Mouse (Mus musculus) megakaryocyte, embryonic 14.5 days (primary cell): ENCODE data around the gene Zscan26. TPM values are rescaled to one million over a fixed set of nuclear protein-coding genes. Genes with fewer than 3 reads are reported as not detected.
"Not testable (repeated sequence)": the region's sequence is repeated elsewhere in the genome, so short reads cannot be mapped to it uniquely, and the experiment has no call there.

Experiments
- H3K27me3 ChIP-seq: replicated peaks from 2 replicates; pipeline ENCODE3; 2012; ENCODE audit warnings: inconsistent platforms
- H3K36me3 ChIP-seq: replicated peaks from 2 replicates; pipeline ENCODE3; 2012; ENCODE audit warnings: low read length, inconsistent platforms, mixed read lengths
- H3K4me1 ChIP-seq: 2 replicates; pipeline ENCODE4 v1.6.1; 2012; ENCODE audit warnings: inconsistent platforms
- H3K4me3 ChIP-seq: replicated peaks from 2 replicates; pipeline ENCODE3; 2012; ENCODE audit warnings: moderate library complexity, mild to moderate bottlenecking, inconsistent platforms
- H3K9me3 ChIP-seq: 2 replicates; pipeline ENCODE4 v1.6.1; 2012; ENCODE audit warnings: inconsistent platforms
- FLI1 ChIP-seq: IDR thresholded peaks from 2 replicates; pipeline ENCODE4 v1.6.1; 2012; ENCODE audit warnings: low read length, inconsistent platforms, mixed read lengths
- GATA1 ChIP-seq: IDR thresholded peaks from 3 replicates; pipeline ENCODE4 v1.6.1; 2012; ENCODE audit warnings: mixed read lengths, low read length, inconsistent platforms, borderline replicate concordance
- polyA plus RNA-seq: library from polyadenylated mRNA; stranded (reverse); fragments of >175 nt; gene quantifications from 2 replicates; pipeline ENCODE4 v1.2.3, GENCODE M21; 2012; ENCODE audit warnings: low replicate concordance; ENCODE audit not compliant: insufficient read depth

Zscan26 gene
- polyA plus RNA-seq, 1 experiment = 0.70 TPM

DNA sequence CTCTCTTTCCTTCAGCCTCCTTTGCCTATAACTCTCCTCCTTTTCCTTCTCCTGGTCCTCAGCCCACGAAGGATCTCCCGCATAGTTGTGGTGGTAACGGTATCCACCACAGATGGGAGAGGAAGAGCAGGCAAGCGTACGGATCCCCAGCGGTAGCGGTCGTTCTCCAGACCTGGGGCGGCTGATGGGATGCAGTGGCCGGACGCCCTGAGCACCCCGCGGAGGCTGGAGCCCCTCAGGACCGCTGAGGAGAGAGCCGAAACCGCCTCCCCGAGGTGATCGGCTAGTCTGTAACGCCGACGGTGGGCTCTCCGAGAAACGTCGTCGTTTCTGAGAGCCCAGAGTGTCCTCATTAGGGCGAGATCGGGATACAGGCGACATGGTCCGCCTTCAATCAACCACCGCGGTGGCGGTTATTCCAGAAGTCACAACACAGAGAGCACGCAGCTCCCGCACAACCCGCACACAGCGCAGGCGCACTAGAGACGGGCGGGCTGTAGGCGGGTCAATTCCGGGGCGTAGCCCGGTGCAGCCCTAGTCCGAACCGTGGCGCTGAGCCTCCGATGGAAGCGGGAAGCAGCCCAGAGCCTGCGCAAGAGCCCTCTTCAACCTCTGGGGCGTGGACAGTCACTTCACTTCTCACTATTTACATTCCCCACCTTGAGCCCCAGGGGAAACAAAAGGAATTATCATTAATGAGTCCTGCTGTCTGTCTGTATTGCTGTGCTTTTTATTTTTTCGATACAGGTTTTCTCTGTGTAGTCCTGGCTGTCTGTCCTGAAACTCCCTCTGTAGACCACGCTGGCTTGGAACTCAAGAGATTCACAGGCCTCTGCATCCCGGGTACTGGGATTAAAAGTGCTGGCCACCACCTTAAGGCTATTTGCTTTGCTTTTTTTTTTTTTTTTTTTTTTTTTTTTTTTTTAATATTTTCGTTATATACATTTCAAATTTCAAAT is 14.8 kb upstream of the Zscan26 start, which contains the start of gene Nkapl:
Gene Nkapl, minus strand, starts transcription at position 449 of the 959 bp plus-strand sequence.
- Histone ChIP-seq H3K36me3 (no peaks in the 10 kb centered on the region), H3K27me3 (peaks cover 13% of the 10 kb centered on the region), H3K4me1 (peaks cover 13% of the 10 kb centered on the region), H3K9me3 (peaks cover 5% of the 10 kb centered on the region; the same call in 1 of the 2 replicates), H3K4me3 (peak within 1 kb of the TSS; percentile 94)
- TF ChIP-seq GATA1 (no peak), FLI1 (no peak)

DNA sequence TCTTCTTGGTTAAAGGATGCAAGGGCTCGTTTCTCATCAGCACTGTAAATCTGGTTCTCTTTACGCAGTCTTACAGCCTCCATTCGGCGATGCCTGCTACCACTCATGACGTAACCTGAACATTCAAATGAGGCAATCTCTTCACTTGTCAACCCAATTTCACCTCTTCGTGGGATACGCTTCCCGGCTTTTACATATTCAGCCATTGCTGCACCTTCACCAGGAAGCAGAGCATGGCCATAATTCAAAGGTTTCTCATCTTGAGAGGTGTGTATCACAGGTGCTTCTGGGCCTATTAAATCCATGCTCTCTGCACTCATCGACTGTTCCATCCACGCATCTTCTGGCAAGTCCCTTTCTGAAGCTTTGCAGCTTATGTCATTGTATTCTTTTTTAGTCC is 13.8 kb upstream of the Zscan26 start:
- H3K27me3 ChIP-seq = peaks cover 11% of the 10 kb centered on the region
- H3K4me1 ChIP-seq = peaks cover 12% of the 10 kb centered on the region
- TF ChIP-seq GATA1 = no peak
- TF ChIP-seq FLI1 = no peak
- peaks cover 13% of the 10 kb centered on the region; the same call in 1 of the 2 replicates for H3K9me3 ChIP-seq
- H3K4me3 ChIP-seq = no peak overlapping the region
- no peaks in the 10 kb centered on the region for H3K36me3 ChIP-seq

DNA sequence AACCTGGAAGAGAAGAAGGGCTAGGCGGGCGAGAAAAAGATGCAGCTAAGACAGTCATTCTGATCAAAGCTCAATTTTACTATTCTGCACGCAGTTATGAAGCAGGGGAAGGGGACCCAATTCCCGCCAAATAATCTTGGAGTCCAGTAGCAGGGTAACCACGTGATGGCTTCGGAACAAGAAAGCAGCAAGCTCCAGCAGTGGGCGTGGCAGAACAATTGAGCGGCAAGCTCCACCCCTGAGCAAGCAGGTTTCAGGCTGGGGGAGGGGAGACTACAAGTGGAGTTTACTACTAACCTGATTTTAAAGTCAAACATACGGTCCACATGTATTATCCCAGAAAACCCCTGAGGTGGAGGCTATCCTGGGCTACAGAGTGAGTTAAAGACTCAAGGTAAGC is 9.0 kb upstream of the Zscan26 start:
- H3K4me1 ChIP-seq, H3K36me3 ChIP-seq, H3K4me3 ChIP-seq, H3K27me3 ChIP-seq: not testable (repeated sequence)
- peaks cover 13% of the 10 kb centered on the region; the same call in 1 of the 2 replicates for H3K9me3 ChIP-seq

- Histone ChIP-seq H3K36me3 (peaks cover 6% of the 10 kb centered on the region), H3K9me3 (no peaks in the 10 kb centered on the region), H3K4me3 (no peak overlapping the region), H3K4me1 (peaks cover 18% of the 10 kb centered on the region), H3K27me3 (peaks cover 19% of the 10 kb centered on the region)
- TF ChIP-seq GATA1 (no peak), FLI1 (no peak)
Observed at GRCm38 (mm10) chr13:21456347-21456746, 2.8 kb upstream of the Zscan26 start.

DNA sequence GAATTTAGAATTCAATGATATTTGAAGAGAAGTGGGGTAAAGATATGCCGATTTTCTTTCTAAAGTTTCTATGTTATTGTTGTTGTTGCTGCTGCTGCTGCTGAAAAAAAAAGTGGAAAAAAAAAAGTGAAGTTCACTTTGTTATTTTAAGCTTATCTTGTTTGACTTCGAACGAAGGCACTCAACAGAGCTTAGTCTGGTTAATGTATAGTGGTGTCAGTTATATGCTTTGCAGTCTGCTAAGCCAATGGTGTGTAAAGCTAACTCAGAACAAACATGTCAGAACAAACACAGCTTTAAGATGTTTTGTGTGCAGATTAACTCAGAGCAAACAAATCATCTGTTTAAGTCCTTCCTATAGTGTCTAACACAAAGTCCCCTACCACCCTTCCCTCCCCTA is 603 bp upstream of the Zscan26 start:
- peaks cover 12% of the 10 kb centered on the region for H3K36me3 ChIP-seq
- peaks cover 19% of the 10 kb centered on the region for H3K27me3 ChIP-seq
- H3K9me3 ChIP-seq = no peaks in the 10 kb centered on the region
- no peak overlapping the region for H3K4me3 ChIP-seq
- TF ChIP-seq GATA1 (no peak), FLI1 (no peak)
- H3K4me1 ChIP-seq = peaks cover 18% of the 10 kb centered on the region

GRCm38 (mm10) chr13:21453042-21453441 is 488 bp downstream of the Zscan26 start:
- Histone ChIP-seq H3K36me3 (peaks cover 23% of the 10 kb centered on the region), H3K27me3 (peaks cover 19% of the 10 kb centered on the region), H3K4me1 (peaks cover 27% of the 10 kb centered on the region), H3K9me3 (no peaks in the 10 kb centered on the region), H3K4me3 (peak overlapping the region; percentile 96)
- TF ChIP-seq FLI1 (no peak), GATA1 (no peak)

- TF ChIP-seq GATA1 (no peak), FLI1 (no peak)
- H3K9me3 ChIP-seq = no peaks in the 10 kb centered on the region
- peaks cover 71% of the 10 kb centered on the region for H3K36me3 ChIP-seq
Observed at GRCm38 (mm10) chr13:21447856-21448614, 5.5 kb downstream of the Zscan26 start.

GRCm38 (mm10) chr13:21446796-21447195 is 6.7 kb downstream of the Zscan26 start:
- Histone ChIP-seq H3K27me3 (no peaks in the 10 kb centered on the region), H3K36me3 (peaks cover 74% of the 10 kb centered on the region), H3K9me3 (no peaks in the 10 kb centered on the region), H3K4me3 (no peak overlapping the region), H3K4me1 (peaks cover 14% of the 10 kb centered on the region)
- TF ChIP-seq FLI1 (no peak), GATA1 (no peak)

More at GRCm38 (mm10) chr13:21447856-21448614, 5.5 kb downstream of the Zscan26 start:
- Histone ChIP-seq H3K4me1 (peaks cover 26% of the 10 kb centered on the region), H3K27me3 (no peaks in the 10 kb centered on the region), H3K4me3 (no peak overlapping the region)

DNA sequence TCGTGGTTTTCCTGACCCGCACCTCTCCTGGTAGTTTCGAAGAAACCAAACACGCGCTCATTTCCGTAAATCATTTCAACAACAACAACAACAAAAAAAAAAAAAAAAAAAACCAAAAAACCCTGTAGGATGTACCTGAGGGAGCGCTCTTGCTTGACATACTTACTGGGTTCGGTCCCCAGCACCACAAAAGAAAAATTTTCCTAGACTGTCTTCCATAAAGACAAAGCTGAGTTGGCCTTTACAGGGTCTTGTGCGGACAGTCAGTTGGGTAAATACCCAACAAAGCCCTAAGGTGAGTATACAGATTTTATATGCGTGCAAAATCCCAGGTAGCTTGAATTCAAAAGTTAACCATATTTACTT is 12.3 kb downstream of the Zscan26 start:
- Histone ChIP-seq H3K36me3 (peaks cover 35% of the 10 kb centered on the region), H3K9me3 (no peaks in the 10 kb centered on the region), H3K27me3 (no peaks in the 10 kb centered on the region), H3K4me3 (peak overlapping the region; percentile 93), H3K4me1 (peaks cover 23% of the 10 kb centered on the region)
- TF ChIP-seq GATA1 = no peak
- no peak for TF ChIP-seq FLI1
